Mouse (Mus musculus): ENCODE data around the gene Mrps18b.
A peak's percentile ranks its signal among the peaks of the same experiment; 100 is the strongest.

DNA sequence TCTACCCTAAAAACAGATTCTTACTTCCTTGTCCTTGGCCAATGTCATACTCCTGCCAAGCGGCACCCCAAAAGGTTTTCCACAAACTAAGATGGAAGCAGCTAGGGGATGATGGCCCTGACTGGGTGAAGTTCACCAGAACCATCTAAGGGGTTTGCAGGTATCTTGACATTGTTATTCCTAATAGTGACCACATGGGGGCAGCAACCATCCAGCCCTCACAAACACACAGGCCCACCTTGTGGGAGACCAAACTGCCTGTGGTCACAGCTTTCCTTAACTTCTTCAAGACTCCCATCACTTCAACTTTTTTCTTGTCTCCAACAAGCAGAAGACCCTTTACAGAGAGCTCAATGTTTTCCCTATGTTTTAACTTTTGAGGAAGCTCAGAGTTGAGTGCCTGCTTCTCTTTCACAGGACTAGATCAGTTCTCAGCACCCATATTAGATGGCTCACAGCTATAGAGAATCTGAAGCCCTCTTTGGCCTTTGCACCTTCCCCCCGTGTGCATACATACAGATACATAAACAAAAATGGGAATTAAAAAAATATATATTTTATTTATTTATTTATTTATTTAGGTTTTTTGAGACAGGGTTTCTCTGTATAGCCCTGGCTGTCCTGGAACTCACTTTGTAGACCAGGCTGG lies 21.6 kb upstream of the Mrps18b start:
- TF ChIP-seq CTCF (IDR thresholded peaks at IDR 0.05; ENCODE audit: extremely low read depth, insufficient read depth, low read length): peak; percentile 79
- no peak for TF ChIP-seq POLR2A (IDR thresholded peaks at IDR 0.05; ENCODE audit: extremely low read depth, insufficient read depth, low read length)
